Mouse (Mus musculus) stomach, postnatal 0 days (tissue): ENCODE measurements around the gene Bcl2a1d.
"Not testable (repeated sequence)": the region's sequence is repeated elsewhere in the genome, so short reads cannot be mapped to it uniquely, and the experiment has no call there.

Source experiments
- CTCF ChIP-seq: IDR thresholded peaks from 2 replicates; pipeline ENCODE4 v1.5.1; 2016; ENCODE audit warnings: antibody characterized with exemption, low read depth, mild to moderate bottlenecking, moderate library complexity
- EP300 ChIP-seq: optimal IDR thresholded peaks from 2 replicates; pipeline ENCODE3; 2016; ENCODE audit warnings: antibody characterized with exemption

- not testable (repeated sequence) for TF ChIP-seq CTCF, EP300
Observed at GRCm38 (mm10) chr9:88721628-88722027, 10.1 kb downstream of the Bcl2a1d start.
